Mouse (Mus musculus): ENCODE results near the gene D5Ertd579e. TPM values are rescaled to one million over a fixed set of nuclear protein-coding genes. Genes with fewer than 3 reads are reported as not detected.
A peak's percentile ranks its signal among the peaks of the same experiment; 100 is the strongest.

Gene D5Ertd579e
- polyA plus RNA-seq, 1 experiment: 28.6 TPM

DNA sequence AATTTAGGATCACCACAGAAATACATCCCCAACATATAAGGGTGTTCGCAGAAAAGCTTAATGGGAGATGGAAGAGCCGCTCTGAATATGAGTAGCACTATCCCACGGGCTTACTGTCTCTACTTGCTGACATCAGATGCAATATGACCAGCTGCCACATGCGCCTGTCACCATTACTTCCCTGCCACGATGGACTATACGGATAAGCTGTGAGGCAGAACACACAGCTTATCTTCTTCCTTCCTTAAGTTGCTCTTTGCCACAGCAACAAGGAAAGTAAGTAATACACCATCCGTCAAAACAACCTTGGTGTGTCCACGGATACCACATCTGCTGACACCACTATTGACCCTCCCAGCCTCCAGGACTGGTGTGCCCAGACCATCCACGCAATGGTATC is 131.3 kb downstream of the D5Ertd579e start:
- H3K4me1 ChIP-seq (ENCODE audit: control insufficient read depth, insufficient read depth, low read length): peaks cover 17% of the 10 kb centered on the region
- TF ChIP-seq CTCF (IDR thresholded peaks at IDR 0.05; ENCODE audit: control insufficient read depth, insufficient read depth, low read length) (no peak), POLR2A (IDR thresholded peaks at IDR 0.05; ENCODE audit: borderline replicate concordance, control insufficient read depth, low read depth, low read length) (no peak)
- no peak overlapping the region for H3K27ac ChIP-seq (ENCODE audit: control insufficient read depth, insufficient read depth, low read depth, low read length, poor library complexity)
- WGBS: 46% methylated on average over 9 of the region's 9 CpGs
- H3K4me3 ChIP-seq (replicated peaks; ENCODE audit: control insufficient read depth, low read depth, low read length): no peak overlapping the region

DNA sequence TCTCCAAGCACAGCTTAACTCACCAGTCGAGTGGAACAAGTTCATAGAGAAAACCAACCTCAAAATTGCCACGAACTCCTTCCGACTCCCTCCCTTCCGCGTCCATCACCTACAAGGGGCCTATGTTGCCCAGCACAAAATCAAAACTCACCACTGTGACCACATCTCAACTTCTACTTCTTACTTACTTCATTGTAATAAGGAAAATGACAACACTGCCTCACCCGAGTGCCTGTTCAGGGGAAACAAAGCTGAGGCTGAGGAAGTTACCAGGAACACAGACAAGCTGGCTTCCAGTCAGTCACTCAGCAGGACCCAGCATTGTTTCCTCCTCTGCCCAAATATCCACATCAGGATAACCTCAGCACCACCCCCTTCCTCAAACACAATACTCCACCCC is 132.1 kb downstream of the D5Ertd579e start:
- Histone ChIP-seq H3K4me3 (replicated peaks; ENCODE audit: control insufficient read depth, low read depth, low read length) (no peak overlapping the region), H3K27ac (ENCODE audit: control insufficient read depth, insufficient read depth, low read depth, low read length, poor library complexity) (peak overlapping the region; percentile 88), H3K4me1 (ENCODE audit: control insufficient read depth, insufficient read depth, low read length) (peaks cover 17% of the 10 kb centered on the region)
- 54% methylated on average over 6 of the region's 6 CpGs for WGBS
- TF ChIP-seq CTCF (IDR thresholded peaks at IDR 0.05; ENCODE audit: control insufficient read depth, insufficient read depth, low read length): no peak
- TF ChIP-seq POLR2A (IDR thresholded peaks at IDR 0.05; ENCODE audit: borderline replicate concordance, control insufficient read depth, low read depth, low read length): no peak

DNA sequence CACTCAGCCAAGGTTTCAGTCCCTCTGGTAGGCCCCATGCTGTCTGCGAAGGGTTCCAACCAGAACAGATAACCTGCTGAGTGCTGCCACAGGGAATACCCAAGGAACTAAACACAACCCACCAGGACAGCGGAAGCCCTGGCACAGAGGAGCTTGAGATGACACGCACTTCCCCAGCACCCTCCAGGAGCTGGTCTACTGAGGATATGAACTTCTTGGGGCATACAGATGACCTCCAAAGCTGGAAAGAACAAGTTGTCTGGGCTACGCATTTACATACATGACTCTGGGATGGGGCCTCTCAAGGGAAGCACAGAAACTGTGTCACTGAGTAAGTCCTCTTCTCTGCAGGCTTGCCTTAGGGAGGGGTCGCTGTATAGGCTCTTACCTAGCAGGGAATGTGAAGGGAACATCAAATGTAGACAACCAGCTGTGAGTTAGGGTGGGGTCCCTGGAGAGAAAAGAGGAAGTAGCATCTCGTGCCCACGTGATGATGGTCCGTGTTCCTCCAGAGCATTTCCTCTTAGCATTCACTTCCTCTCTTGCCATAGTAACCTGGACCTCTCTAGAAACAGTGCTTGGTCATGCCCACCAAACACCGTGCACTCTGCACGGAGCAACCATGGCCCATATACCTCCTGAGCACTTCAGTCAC is 132.9 kb downstream of the D5Ertd579e start:
- H3K4me3 ChIP-seq (replicated peaks; ENCODE audit: control insufficient read depth, low read depth, low read length): peak overlapping the region; percentile 22
- peak overlapping the region; percentile 88 for H3K27ac ChIP-seq (ENCODE audit: control insufficient read depth, insufficient read depth, low read depth, low read length, poor library complexity)
- TF ChIP-seq POLR2A (IDR thresholded peaks at IDR 0.05; ENCODE audit: borderline replicate concordance, control insufficient read depth, low read depth, low read length) (no peak), CTCF (IDR thresholded peaks at IDR 0.05; ENCODE audit: control insufficient read depth, insufficient read depth, low read length) (no peak)
- WGBS: 29% methylated on average over 10 of the region's 10 CpGs
- peaks cover 16% of the 10 kb centered on the region for H3K4me1 ChIP-seq (ENCODE audit: control insufficient read depth, insufficient read depth, low read length)

DNA sequence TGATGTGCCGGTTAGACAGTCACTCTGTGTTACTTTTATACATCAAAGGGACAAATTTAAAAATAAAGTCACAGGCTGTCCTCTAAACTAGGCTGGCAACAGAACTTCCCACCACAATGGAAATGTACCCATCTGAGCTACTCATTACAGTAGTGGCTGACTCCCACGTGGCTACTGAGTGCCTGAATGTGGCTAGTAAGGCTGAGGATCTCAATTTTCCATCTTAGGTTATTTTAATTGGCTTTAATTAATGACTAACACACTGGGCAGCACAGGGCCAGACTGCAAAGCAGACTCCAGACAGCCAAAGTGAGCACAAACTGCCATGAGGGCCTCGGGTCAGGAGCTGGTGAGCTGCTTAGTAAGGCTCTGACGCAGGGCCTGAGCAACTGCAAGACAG is 134.3 kb downstream of the D5Ertd579e start:
- Histone ChIP-seq H3K4me3 (replicated peaks; ENCODE audit: control insufficient read depth, low read depth, low read length) (no peak overlapping the region), H3K4me1 (ENCODE audit: control insufficient read depth, insufficient read depth, low read length) (peaks cover 16% of the 10 kb centered on the region), H3K27ac (ENCODE audit: control insufficient read depth, insufficient read depth, low read depth, low read length, poor library complexity) (peak overlapping the region; percentile 29; the same call in 1 of the 2 replicates)
- TF ChIP-seq POLR2A (IDR thresholded peaks at IDR 0.05; ENCODE audit: borderline replicate concordance, control insufficient read depth, low read depth, low read length) (no peak), CTCF (IDR thresholded peaks at IDR 0.05; ENCODE audit: control insufficient read depth, insufficient read depth, low read length) (no peak)
- WGBS: 78% methylated on average over 4 of the region's 4 CpGs

DNA sequence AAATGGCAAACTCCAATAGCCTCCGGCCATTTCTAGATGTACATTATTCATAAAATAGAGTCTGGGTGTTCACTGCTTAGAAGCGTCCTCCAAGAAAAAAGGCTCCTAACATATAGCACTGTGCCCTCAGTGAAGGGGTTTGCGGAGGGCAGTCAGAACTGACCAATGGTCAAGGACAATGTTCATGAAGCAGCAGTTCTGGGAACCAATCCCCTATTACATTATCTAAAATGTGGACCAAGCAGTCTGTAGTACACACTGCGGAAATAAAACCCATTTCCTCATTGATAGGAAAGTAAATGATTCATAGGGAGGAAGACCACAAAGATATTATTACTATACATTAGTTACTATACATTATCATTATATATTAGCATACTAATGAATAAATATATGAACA is 135.3 kb downstream of the D5Ertd579e start:
- Histone ChIP-seq H3K27ac (ENCODE audit: control insufficient read depth, insufficient read depth, low read depth, low read length, poor library complexity) (no peak overlapping the region), H3K4me1 (ENCODE audit: control insufficient read depth, insufficient read depth, low read length) (peaks cover 16% of the 10 kb centered on the region), H3K4me3 (replicated peaks; ENCODE audit: control insufficient read depth, low read depth, low read length) (no peak overlapping the region)
- TF ChIP-seq POLR2A (IDR thresholded peaks at IDR 0.05; ENCODE audit: borderline replicate concordance, control insufficient read depth, low read depth, low read length): no peak
- no peak for TF ChIP-seq CTCF (IDR thresholded peaks at IDR 0.05; ENCODE audit: control insufficient read depth, insufficient read depth, low read length)
- WGBS: 79% methylated on average over 4 of the region's 4 CpGs

DNA sequence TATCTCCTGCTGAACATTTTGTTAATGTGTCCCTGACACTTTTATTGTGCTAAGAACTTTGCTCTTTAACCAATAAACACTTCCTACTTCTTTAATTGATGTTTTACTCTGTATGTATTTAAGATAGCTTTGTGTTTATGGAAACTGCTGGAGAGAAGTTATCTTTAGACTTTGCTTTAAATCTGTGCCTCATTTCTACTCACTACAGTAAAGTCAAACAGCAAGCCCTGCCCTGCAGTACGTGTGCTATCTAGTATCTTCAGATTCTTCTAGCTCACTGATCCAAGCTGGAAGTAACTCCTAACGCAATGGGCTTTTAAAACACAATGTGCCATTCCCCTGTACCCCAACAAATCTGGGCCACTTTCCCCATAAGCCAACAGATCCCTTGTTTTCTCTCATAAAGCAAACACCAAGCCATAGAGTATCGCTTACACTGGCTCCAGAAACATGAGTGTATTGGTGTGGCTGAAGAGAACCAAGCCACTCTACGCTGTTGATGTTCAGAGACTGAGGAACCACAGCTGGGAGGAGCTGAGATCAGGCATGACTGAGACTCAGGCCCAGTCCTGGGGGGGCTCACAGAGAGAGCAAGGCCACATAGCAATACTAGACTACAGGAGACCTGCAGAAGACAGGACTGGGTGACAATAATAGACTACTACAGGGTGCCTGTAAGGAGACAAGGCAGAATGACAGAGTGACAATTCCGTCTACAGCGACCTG is 136.2 kb downstream of the D5Ertd579e start:
- TF ChIP-seq POLR2A (IDR thresholded peaks at IDR 0.05; ENCODE audit: borderline replicate concordance, control insufficient read depth, low read depth, low read length) (no peak), CTCF (IDR thresholded peaks at IDR 0.05; ENCODE audit: control insufficient read depth, insufficient read depth, low read length) (no peak)
- 74% methylated on average over 6 of the region's 6 CpGs for WGBS
- no peak overlapping the region for H3K4me3 ChIP-seq (replicated peaks; ENCODE audit: control insufficient read depth, low read depth, low read length)
- peak overlapping the region; percentile 21; the same call in 1 of the 2 replicates for H3K27ac ChIP-seq (ENCODE audit: control insufficient read depth, insufficient read depth, low read depth, low read length, poor library complexity)
- H3K4me1 ChIP-seq (ENCODE audit: control insufficient read depth, insufficient read depth, low read length): peaks cover 15% of the 10 kb centered on the region

DNA sequence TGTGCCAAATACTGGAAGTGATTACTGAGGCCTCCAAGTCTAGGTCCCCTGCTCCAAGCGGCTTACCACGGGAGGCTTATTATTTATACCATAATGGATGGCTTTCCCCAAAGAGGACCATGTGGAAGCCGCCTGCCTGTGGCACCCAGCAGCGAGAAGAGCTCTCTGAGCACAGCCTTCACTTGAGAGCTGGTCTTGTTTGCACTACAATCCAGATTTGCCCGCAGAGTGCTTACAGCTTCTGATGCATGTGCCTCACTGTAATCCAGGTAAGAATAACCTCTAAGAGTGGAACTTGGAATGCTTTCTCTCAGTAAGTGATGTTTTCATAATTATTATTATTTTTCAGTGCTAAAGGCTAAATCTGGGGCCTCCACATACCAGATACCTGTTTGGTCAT is 136.7 kb downstream of the D5Ertd579e start:
- H3K4me1 ChIP-seq (ENCODE audit: control insufficient read depth, insufficient read depth, low read length): peaks cover 14% of the 10 kb centered on the region
- 88% methylated on average over 5 of the region's 5 CpGs for WGBS
- TF ChIP-seq POLR2A (IDR thresholded peaks at IDR 0.05; ENCODE audit: borderline replicate concordance, control insufficient read depth, low read depth, low read length) (no peak), CTCF (IDR thresholded peaks at IDR 0.05; ENCODE audit: control insufficient read depth, insufficient read depth, low read length) (no peak)

DNA sequence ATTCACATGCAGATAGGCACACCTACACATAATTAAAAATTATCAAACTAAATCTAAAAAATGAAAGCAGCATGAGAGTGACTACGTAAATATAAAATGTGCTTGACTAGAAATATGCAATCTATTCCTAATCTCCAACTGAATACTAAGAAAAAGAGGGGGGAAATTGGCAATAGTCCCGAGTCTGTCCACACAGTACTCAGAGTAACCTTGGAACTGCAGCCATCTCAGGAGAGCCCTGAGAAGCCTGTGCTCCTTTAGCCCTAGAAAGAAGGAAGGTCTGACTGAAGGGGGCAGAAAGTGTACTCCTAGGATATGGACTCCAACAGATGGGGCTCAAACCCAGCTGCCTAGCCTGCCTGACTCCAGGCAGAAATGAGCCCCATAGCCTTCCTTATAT is 137.3 kb downstream of the D5Ertd579e start:
- H3K4me3 ChIP-seq (replicated peaks; ENCODE audit: control insufficient read depth, low read depth, low read length): no peak overlapping the region
- TF ChIP-seq POLR2A (IDR thresholded peaks at IDR 0.05; ENCODE audit: borderline replicate concordance, control insufficient read depth, low read depth, low read length): no peak
- TF ChIP-seq CTCF (IDR thresholded peaks at IDR 0.05; ENCODE audit: control insufficient read depth, insufficient read depth, low read length): no peak
- H3K4me1 ChIP-seq (ENCODE audit: control insufficient read depth, insufficient read depth, low read length): peaks cover 12% of the 10 kb centered on the region
- no peak overlapping the region for H3K27ac ChIP-seq (ENCODE audit: control insufficient read depth, insufficient read depth, low read depth, low read length, poor library complexity)
- WGBS: 67% methylated on average over 2 of the region's 2 CpGs

More for the DNA sequence above, 136.7 kb downstream of the D5Ertd579e start:
- Histone ChIP-seq H3K27ac (ENCODE audit: control insufficient read depth, insufficient read depth, low read depth, low read length, poor library complexity) (no peak overlapping the region), H3K4me3 (replicated peaks; ENCODE audit: control insufficient read depth, low read depth, low read length) (no peak overlapping the region)

Data from bone marrow, adult 2 months (tissue).